Mouse (Mus musculus) forebrain, embryonic 10.5 days (tissue): Measurements from ENCODE around the gene Cask. TPM values are rescaled to one million over a fixed set of nuclear protein-coding genes. Genes with fewer than 3 reads are reported as not detected.

Experiments used
- microRNA-seq: library from miRNA; unstranded; fragments of <30 nt; microRNA quantifications from one replicate; pipeline ENCODE4, GENCODE M21; 2017
- polyA plus RNA-seq: library from polyadenylated mRNA; unstranded; fragments of >200 nt; fragmentation: Nextera tagmentation; extraction: Ambion mirVana; gene quantifications from 2 replicates; pipeline ENCODE4 v1.2.1, GENCODE M21; 2016

The Cask gene
- polyA plus RNA-seq, 1 experiment from 2014 or later: 12.3 TPM

Small RNAs within 50 kb of the gene (microRNA-seq; reads per million reads assigned to microRNA genes)
- not detected for gene Gm25246

Other genes with a start within 250 kb of the Cask start
- gene Gpr34, start 219.3 kb downstream of the Cask start, polyA plus RNA-seq: 0.81 and 0.95 TPM in 2 replicates
- 0.46 and 0.47 TPM in 2 replicates for gene Gpr82, start 190.0 kb downstream of the Cask start, polyA plus RNA-seq